Mouse (Mus musculus) ES-E14 (cell line): Measurements from ENCODE around the gene Tnpo1. TPM values are rescaled to one million over a fixed set of nuclear protein-coding genes. Genes with fewer than 3 reads are reported as not detected.
A peak's percentile ranks its signal among the peaks of the same experiment; 100 is the strongest.

Experiments
- DNase-seq: peaks from one replicate; pipeline ENCODE4 v3.0.0-alpha.2; 2013; ENCODE audit warnings: low read depth, low spot score
- H3K27ac ChIP-seq: 2 replicates; pipeline ENCODE4 v1.5.1; 2012; ENCODE audit warnings: low read depth, mild to moderate bottlenecking, low read length, moderate library complexity, mixed read lengths; ENCODE audit not compliant: poor library complexity, insufficient read depth, severe bottlenecking
- H3K36me3 ChIP-seq: 2 replicates; pipeline ENCODE4 v1.6.1; 2012; ENCODE audit warnings: mild to moderate bottlenecking, low read length, moderate library complexity, mixed read lengths; ENCODE audit not compliant: control insufficient read depth, poor library complexity, insufficient read depth, severe bottlenecking
- H3K4me1 ChIP-seq, 2 experiments: fragments of 150-350 bp in 1 of 2; sonication (generic) in 1 of 2; 2 replicates each; pipeline ENCODE4 v1.6.1; 2012; ENCODE audit warnings: low read length in 2 of 2, mild to moderate bottlenecking in 1 of 2, mixed read lengths in 1 of 2; ENCODE audit not compliant: control insufficient read depth in 2 of 2, insufficient read depth in 2 of 2, poor library complexity in 1 of 2
- H3K4me3 ChIP-seq, 2 experiments: fragments of 150-350 bp in 1 of 2; sonication (generic) in 1 of 2; 2 replicates each; pipeline ENCODE4 v1.5.1; 2012; ENCODE audit warnings: low read length in 2 of 2, low read depth in 1 of 2, mild to moderate bottlenecking in 1 of 2, mixed read lengths in 1 of 2; ENCODE audit not compliant: insufficient read depth in 1 of 2, poor library complexity in 1 of 2, severe bottlenecking in 1 of 2
- H3K9ac ChIP-seq: 2 replicates; pipeline ENCODE4 v1.6.1; 2012; ENCODE audit warnings: low read depth, mild to moderate bottlenecking, low read length, mixed read lengths; ENCODE audit not compliant: poor library complexity, insufficient read depth, severe bottlenecking
- H3K9me3 ChIP-seq: fragments of 150-350 bp; sonication (generic); 2 replicates; pipeline ENCODE4 v1.6.1; 2012; ENCODE audit warnings: low read depth, mild to moderate bottlenecking, low read length; ENCODE audit not compliant: control insufficient read depth, insufficient read depth
- CHD2 ChIP-seq: IDR thresholded peaks from 2 replicates; pipeline ENCODE4 v1.6.1; 2014; ENCODE audit warnings: mild to moderate bottlenecking, low read depth, low read length, inconsistent platforms
- HCFC1 ChIP-seq: IDR thresholded peaks from 2 replicates; pipeline ENCODE4 v1.6.1; 2012; ENCODE audit warnings: low read length, inconsistent platforms, borderline replicate concordance; ENCODE audit not compliant: insufficient read depth
- MAFK ChIP-seq: IDR thresholded peaks from 2 replicates; pipeline ENCODE4 v1.6.1; 2014; ENCODE audit warnings: mild to moderate bottlenecking, low read depth, low read length, inconsistent platforms; ENCODE audit not compliant: insufficient read depth
- ZC3H11A ChIP-seq: IDR thresholded peaks from 2 replicates; pipeline ENCODE4 v1.6.1; 2012; ENCODE audit warnings: low read depth, mild to moderate bottlenecking, inconsistent platforms, low read length, borderline replicate concordance
- ZNF384 ChIP-seq: IDR thresholded peaks from 2 replicates; pipeline ENCODE4 v1.6.1; 2012; ENCODE audit warnings: low read depth, low read length, inconsistent platforms
- in situ Hi-C, 2 experiments: fragments of 600-800 bp; cut with MboI; formaldehyde crosslinking; loops; one replicate each; pipeline ENCODE4 v1.15.1; 2025; ENCODE audit warnings: low sequenced_read_pairs in 2 of 2, inconsistent platforms in 1 of 2; ENCODE audit not compliant: unreplicated experiment in 2 of 2
- total RNA-seq: library from RNA; depleted of rRNA; stranded (reverse); fragments of 300-350 nt; gene quantifications from 2 replicates; pipeline ENCODE4 v1.2.3, GENCODE M21; 2012

Tnpo1 gene
- total RNA-seq, 1 experiment = 148 TPM

GRCm38 (mm10) chr13:98913196-98913595 lies 13.0 kb downstream of the Tnpo1 start:
- Histone ChIP-seq H3K4me3 (no peak overlapping the region), H3K9me3 (no peaks in the 10 kb centered on the region), H3K9ac (peak overlapping the region; percentile 20; the same call in 1 of the 2 replicates), H3K4me1 (peaks cover 8 to 19% of the 10 kb centered on the region in 2 experiments; a peak in 3 of 4 replicates), H3K36me3 (no peaks in the 10 kb centered on the region), H3K27ac (no peak overlapping the region)
- TF ChIP-seq ZC3H11A (no peak), ZNF384 (no peak), CHD2 (no peak), HCFC1 (no peak), MAFK (no peak)
- no peak for DNase-seq
- in situ Hi-C loops = no loop called here

- TF ChIP-seq HCFC1 (no peak), ZNF384 (no peak), ZC3H11A (no peak), MAFK (0 out of 2 replicates have a peak, but pooled peaks have one; percentile 6)
- H3K4me1 ChIP-seq = peaks cover 8 to 16% of the 10 kb centered on the region in 2 experiments; a peak in 3 of 4 replicates
- H3K27ac ChIP-seq = no peak overlapping the region
Observed at GRCm38 (mm10) chr13:98912602-98913001, 13.6 kb downstream of the Tnpo1 start.

GRCm38 (mm10) chr13:98910801-98911200 lies 15.4 kb downstream of the Tnpo1 start:
- no peak for DNase-seq
- in situ Hi-C loops = no loop called here

More at GRCm38 (mm10) chr13:98912602-98913001, 13.6 kb downstream of the Tnpo1 start:
- Histone ChIP-seq H3K9me3 (no peaks in the 10 kb centered on the region), H3K4me3 (no peak overlapping the region), H3K9ac (no peak overlapping the region), H3K36me3 (no peaks in the 10 kb centered on the region)
- no peak for DNase-seq
- in situ Hi-C loops = no loop called here

GRCm38 (mm10) chr13:98904608-98905007 lies 21.6 kb downstream of the Tnpo1 start:
- Histone ChIP-seq H3K9ac (no peak overlapping the region), H3K4me1 (peaks cover 0 to 2% of the 10 kb centered on the region in 2 experiments; a peak in 1 of 4 replicates), H3K36me3 (peaks cover 8% of the 10 kb centered on the region), H3K4me3 (no peak overlapping the region), H3K9me3 (peaks cover 4% of the 10 kb centered on the region; the same call in 1 of the 2 replicates), H3K27ac (no peak overlapping the region)
- in situ Hi-C loops = no loop called here
- DNase-seq = no peak
- no peak for TF ChIP-seq HCFC1
- TF ChIP-seq CHD2 = no peak
- TF ChIP-seq ZNF384 = no peak

More at GRCm38 (mm10) chr13:98910801-98911200, 15.4 kb downstream of the Tnpo1 start:
- Histone ChIP-seq H3K36me3 (peaks cover 2% of the 10 kb centered on the region; the same call in 1 of the 2 replicates), H3K9me3 (no peaks in the 10 kb centered on the region), H3K4me3 (no peak overlapping the region), H3K9ac (no peak overlapping the region), H3K27ac (no peak overlapping the region), H3K4me1 (peaks cover 8 to 15% of the 10 kb centered on the region in 2 experiments; a peak in 3 of 4 replicates)
- no peak for TF ChIP-seq HCFC1

GRCm38 (mm10) chr13:98902366-98903025 lies 23.7 kb downstream of the Tnpo1 start:
- Histone ChIP-seq H3K9ac (no peak overlapping the region), H3K36me3 (peaks cover 8% of the 10 kb centered on the region), H3K27ac (no peak overlapping the region), H3K9me3 (peaks cover 4% of the 10 kb centered on the region; the same call in 1 of the 2 replicates), H3K4me1 (no peaks in the 10 kb centered on the region), H3K4me3 (no peak overlapping the region)
- in situ Hi-C loops = no loop called here
- no peak for TF ChIP-seq ZNF384
- no peak for DNase-seq
